Mouse (Mus musculus): ENCODE data around the gene Tuba1c. TPM values are rescaled to one million over a fixed set of nuclear protein-coding genes. Genes with fewer than 3 reads are reported as not detected.
A peak's percentile ranks its signal among the peaks of the same experiment; 100 is the strongest.
"Not testable (repeated sequence)": the region's sequence is repeated elsewhere in the genome, so short reads cannot be mapped to it uniquely, and the experiment has no call there.

Gene Tuba1c
- total RNA-seq, 2 experiments from 2014 or later: 200 to 217 TPM

DNA sequence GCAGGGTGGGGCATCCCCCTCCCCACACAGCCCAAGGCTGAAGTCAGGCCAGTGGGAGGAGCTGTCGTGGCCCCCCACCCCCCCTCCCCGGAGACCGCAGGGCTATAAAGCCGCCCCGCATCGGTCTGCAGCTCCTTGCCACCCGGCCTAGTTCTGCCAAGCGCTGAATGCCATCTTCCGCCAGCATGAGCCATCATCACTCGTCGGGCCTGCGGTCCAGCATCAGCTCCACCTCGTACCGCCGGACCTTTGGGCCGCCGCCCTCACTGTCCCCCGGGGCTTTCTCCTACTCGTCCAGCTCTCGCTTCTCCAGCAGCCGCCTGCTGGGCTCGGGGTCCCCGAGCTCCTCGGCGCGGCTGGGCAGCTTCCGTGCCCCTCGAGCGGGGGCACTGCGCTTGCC is 25.3 kb downstream of the Tuba1c start, which contains the start of gene Prph:
Gene Prph (plus strand): TSS at position 135 of the 400 bp plus-strand sequence.
- DNase-seq (ENCODE audit: low spot score in 2 of 2): no peak

DNA sequence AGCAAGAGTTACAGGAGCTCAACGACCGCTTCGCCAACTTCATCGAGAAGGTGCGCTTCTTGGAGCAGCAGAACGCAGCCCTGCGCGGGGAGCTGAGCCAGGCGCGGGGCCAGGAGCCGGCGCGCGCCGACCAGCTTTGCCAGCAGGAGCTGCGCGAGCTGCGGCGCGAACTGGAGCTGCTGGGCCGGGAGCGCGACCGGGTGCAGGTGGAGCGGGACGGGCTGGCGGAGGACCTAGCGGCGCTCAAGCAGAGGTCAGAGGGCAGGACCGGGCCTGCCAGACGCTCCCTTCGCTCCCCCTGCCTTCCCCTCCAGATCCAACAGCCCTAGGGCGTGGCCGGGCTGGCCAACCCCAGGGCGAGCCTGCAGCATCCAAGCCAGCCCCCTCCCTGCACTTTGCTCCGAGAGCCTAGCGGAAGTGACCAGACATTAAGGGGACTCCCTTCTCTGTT is 25.8 kb downstream of the Tuba1c start:
- no peak for DNase-seq (ENCODE audit: low spot score in 2 of 2)

DNA sequence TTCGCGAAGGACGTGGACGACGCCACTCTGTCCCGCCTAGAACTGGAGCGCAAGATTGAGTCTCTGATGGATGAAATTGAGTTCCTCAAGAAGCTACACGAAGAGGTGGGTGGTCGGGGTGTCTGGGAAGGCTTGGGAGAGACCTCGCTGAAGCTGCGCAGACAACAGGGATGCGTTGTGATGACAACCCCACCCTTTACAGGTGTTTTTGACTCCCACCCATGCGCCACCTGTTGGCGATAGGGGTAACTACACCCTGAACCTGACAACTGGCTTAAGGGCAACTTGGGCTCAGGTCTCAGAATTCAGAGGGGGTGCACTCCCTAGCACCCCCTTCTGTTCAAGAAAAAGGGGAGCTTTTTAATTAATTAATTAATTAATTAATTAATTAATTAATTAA is 26.6 kb downstream of the Tuba1c start:
- DNase-seq (ENCODE audit: low spot score in 2 of 2): no peak

DNA sequence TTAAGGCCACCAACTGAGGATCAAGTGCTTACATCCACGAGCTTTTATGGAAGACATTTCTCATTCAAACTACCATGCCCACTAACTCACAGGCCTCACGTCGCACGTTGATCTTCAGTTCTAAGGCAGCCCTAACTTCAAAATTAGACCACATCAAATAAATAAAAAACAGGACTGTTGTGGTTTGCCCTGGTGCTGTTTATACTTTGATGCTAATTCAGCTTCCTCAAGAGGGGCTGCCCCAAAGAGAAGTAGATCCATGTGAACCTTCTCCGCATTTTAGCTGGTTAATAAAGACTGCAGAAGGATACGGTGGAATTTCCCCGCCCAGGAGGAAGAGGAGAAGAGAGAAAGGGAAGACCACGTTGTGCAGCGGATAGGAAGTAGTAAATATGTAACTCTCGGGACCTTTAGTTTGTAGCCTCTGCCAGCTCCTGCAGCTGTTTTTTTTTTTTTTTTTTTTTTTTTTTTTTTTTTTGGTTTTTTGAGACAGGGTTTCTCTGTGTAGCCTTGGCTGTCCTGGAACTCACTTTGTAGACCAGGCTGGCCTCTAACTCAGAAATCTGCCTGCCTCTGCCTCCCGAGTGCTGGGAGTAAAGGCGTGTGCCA is 36.0 kb downstream of the Tuba1c start:
- no peak for DNase-seq (ENCODE audit: low spot score in 2 of 2)

DNA sequence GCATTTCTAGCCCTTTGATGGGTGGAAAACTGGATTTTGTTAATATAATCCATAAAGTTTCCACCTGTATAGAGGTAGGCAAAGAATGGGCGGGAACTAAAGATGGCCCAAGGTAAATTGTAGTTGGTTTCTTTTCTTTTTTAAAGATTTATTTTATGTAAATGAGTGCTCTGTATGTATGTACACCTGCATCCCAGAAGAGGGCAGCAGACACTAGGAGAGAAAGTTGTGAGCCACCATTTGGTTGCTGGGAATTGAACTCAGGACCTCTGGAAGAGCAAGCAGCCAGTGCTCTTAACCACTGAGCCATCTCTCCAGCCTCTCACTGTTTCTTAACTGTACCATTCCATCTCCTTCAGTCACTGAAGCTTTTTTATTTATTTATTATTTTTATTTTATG is 42.3 kb downstream of the Tuba1c start:
- DNase-seq (ENCODE audit: low spot score in 2 of 2): no peak

DNA sequence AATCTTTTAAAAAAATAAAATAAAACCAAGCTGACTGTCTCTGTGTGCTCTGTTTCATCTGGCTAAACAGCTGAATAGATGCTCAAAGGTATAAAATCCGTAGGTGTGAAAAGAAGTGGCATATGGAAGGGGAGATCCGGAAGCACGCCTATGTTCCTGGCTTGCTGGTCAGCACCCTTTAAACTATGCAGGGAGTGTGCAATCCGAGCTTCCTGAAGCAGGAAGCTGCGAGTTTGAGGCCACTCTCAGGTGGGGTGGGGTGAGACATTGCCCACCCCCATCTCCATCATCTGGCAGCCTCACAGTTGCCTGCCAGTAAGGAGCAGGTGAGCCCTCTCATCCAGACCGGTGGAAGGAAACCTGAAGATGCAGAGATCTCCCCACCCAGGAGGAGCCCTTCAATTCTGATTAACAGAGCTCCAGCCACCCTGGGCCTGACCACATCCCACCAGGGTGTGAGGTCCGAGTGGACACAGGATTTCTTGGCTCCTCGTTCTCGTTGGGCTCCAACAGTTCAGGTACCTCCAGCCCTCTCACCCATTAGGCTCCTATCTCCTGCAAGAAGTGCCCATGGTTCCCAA is 44.4 kb downstream of the Tuba1c start, which contains the start of gene Troap:
Gene Troap (plus strand): TSS at position 557 of the 581 bp plus-strand sequence.
- no peak for DNase-seq (ENCODE audit: low spot score in 2 of 2)

DNA sequence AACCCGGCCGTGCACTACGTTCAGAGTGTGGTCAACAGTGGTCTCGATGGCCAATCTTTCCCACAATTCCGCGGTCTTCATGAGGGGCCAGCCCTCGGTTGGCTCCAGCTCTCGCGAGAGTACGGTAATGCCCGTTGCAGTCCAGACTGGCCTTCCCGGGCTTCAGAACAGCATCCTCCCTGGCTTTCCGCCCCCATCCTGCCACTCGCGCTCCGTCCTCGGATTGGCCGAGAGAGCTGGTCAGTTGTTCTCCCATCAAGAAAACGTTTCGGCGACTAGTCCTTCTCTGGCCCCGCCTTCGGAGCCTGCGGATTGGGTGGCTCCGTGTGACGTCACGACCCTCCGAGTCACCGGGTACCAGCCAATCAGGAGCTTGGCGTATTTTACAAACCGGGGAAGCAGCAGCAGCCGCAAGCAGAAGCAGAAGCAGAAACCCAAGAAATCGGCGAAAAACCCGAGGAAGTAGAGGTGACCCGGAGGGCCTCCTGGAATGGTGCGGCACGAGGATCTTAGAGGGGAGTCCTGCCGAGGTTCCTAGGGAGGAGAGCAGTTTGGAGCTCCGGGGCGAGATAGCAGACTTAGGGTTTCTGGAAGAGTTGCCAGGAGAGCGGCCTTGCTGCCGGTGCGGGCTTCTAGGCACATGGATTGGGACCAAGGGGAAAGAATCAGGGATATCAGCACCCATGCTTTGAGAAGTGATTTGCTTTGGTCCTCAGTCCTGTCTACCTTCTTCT is 45.1 kb downstream of the Tuba1c start:
- peak; percentile 91 to 97 for DNase-seq (ENCODE audit: low spot score in 2 of 2)

DNA sequence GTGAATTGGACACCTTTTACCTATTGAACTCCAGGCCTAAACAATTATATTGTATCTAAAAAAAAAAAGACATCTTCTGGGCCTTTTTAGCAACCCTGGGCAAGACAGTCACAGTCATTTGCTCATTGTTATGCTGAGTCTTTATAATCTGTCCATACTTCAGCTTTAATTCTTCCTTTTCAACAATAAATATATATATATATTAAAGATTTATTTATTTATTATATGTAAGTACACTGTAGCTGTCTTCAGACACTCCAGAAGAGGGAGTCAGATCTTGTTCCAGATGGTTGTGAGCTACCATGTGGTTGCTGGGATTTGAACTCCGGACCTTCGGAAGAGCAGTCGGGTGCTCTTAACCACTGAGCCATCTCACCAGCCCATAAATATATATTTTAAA is 46.3 kb downstream of the Tuba1c start:
- not testable (repeated sequence) for DNase-seq (ENCODE audit: low spot score in 2 of 2)

DNA sequence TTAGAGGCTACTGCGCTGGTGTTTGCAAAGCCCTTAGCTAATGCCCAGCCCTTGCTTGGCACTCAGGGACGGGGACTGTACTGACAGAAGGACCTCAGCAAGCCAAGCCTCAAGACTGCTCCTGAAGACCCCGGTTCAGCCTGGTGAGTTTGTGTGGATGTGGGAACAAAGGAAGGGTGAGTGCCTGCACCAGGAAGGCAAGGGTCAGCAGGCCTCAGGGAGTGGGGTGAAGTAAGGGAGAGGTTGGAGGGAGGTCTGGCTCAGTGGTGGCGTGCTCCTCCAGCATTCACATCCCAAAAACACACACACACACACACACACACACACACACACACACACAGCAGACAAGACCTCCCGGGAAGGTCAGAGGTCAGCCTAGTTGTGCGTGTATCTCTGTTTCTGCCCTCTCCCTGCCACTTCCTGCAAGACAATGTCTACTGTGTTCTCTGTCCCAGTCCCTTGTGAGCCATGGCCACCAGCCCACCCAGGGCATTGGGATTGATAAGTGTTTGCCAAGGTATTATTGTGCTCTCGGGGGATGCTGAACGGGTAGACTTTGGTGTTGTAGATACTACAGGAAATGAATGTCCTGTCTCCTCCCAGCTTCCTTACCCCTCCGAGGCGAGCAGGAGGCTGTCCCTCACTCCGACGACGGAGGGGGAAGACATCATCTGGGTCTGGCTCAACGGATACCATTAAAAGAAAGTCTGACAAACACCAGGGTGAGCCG is 48.7 kb downstream of the Tuba1c start:
- no peak for DNase-seq (ENCODE audit: low spot score in 2 of 2)

DNA sequence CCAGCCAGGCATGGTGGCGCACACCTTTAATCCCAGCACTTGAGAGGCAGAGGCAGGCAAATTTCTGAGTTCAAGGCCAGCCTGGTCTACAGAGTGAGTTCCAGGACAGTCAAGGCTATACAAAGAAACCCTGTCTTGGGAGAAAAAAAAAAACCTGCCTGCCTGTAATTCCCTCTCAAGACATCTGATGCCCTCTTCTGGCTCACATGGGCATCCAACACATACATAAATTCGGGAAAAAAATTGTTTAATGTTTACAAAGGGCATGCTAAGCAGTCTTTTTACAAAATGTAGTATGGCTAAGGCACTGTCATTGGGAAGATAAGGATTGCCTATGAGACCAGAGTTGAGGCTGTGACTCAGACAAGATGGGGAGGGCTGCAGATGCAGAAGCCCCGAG is 50.1 kb downstream of the Tuba1c start:
- no peak for DNase-seq (ENCODE audit: low spot score in 2 of 2)

DNA sequence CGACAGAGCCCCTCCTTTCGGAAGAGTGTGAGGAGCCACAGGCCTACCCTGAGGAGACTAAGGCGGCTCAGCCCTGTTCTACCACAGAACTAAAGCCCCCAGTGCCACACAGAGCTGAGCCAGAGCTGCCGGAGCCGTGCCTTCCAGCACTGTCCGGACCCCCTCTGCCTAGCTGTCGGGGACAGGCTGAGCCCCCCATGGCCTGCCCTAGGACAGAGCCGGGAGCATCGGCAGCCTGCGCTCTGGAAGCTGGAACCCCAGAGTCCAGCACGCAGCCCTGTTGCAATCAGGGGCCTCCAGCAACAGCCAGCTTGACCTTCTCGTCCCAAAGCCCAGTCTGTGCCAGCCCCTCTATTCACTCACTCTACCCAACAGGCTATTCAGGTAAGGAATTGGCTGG is 52.6 kb downstream of the Tuba1c start:
- DNase-seq (ENCODE audit: low spot score in 2 of 2): no peak

DNA sequence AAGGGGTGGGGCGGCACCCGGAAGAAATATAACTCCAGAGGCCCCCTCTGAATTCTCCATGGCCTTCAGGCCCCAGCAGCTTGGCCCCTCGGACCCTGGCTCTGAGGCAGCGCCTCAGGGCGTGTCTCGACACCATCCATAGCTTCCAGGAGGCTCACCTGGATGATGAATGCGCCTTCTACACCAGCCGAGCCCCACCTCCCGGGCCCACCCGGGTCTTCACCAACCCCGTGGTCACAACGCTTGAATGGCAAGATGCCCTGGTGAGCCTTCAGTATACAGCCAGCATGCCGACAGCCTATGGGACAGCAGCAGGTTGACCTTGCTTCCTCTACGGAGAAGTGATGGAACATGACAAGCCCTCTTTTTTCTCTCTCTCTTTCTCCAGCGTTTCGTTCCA is 53.1 kb downstream of the Tuba1c start:
- DNase-seq (ENCODE audit: low spot score in 2 of 2): no peak

DNA sequence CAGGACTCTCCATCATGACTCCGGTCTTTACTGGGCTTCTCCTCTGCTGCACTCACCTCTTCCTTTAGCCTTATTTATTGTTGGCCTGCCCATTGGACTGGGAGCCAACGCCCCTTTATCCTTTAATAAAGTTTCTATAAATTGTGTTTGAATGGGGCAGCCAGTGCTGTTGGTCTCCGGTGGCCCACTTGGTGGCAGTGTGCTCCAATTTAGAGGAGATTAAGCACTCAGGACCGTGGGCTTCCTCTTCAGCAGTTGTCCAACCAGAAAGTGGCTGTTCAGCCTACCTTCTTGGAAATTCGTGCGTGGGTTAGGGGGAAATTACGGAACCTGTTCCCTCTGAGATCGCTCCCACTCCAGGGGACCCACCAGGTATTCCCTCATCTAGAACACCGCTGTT is 53.6 kb downstream of the Tuba1c start:
- DNase-seq (ENCODE audit: low spot score in 2 of 2): no peak

DNA sequence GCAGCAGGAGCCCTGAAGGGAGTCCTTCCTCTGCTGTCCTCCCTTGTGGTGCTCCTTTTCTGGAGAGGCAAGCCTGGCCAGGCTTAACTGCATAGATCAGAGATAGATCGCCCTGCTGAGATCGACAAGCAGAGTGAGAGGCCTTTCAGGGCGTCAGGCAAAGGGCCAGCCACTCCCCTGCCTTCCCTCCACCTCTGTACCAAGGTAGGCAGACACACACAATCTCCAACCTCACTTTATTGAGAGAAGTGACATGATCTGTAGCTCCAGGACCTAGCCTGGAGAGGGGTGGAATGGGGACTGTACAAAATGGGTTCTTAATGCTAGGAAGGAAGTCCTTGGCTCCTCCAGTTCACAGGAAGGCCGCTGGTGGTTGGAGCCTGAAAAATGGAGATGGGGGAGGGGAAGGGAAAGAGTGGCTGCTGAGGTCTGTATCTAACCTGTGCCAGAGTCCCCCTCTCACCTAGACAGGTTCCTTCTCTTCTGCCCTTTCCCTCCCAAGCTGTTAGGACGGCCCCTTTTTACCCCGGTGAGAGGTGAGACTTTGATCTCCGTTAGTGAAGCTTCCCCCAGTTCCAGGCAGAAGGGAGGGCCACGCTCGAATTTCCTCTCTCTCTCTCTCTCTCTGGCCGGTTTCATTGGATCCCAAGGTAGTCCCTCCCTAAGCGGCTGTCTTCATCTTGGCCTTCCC is 54.3 kb downstream of the Tuba1c start:
- no peak for DNase-seq (ENCODE audit: low spot score in 2 of 2)

DNA sequence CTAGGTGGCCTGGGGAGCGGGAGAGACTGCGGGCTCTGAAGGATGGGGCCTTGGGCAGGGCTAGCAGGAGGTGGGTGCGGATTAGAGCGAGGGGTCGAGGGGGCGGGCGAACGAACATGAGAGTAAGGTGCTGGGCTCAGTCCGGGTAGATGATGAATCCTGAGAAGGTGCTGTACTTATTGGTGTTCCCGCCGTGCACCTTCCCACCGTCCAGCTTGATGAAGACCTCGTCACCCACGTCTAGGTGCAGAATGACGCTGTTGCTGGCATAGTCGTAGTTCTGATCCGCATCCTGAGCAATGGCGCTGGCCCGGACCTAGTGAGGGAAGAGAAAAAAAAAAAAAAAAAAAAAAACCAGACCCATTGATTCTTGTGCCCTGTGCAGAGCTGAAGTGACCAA is 54.9 kb downstream of the Tuba1c start:
- DNase-seq (ENCODE audit: low spot score in 2 of 2): no peak

DNA sequence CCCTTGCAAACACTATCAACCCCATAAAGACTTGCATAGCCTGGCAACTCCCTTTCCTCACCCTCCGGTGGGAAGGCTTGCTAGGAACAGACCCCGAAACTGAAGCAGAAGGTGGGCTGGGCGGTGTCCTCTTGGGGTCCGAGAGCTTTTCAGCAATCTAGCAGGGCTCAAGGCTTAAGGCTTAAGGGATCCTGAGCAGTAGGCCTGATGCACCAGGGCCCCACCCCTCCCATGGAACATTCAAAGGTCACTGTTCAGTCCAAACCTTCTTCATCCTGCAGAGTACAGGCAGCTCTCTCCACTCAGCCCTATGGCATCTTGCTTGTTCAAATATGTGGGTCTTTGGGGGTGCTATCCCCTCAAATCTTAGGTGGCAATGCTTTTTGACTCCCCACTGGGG is 56.3 kb downstream of the Tuba1c start:
- DNase-seq (ENCODE audit: low spot score in 2 of 2): no peak

DNA sequence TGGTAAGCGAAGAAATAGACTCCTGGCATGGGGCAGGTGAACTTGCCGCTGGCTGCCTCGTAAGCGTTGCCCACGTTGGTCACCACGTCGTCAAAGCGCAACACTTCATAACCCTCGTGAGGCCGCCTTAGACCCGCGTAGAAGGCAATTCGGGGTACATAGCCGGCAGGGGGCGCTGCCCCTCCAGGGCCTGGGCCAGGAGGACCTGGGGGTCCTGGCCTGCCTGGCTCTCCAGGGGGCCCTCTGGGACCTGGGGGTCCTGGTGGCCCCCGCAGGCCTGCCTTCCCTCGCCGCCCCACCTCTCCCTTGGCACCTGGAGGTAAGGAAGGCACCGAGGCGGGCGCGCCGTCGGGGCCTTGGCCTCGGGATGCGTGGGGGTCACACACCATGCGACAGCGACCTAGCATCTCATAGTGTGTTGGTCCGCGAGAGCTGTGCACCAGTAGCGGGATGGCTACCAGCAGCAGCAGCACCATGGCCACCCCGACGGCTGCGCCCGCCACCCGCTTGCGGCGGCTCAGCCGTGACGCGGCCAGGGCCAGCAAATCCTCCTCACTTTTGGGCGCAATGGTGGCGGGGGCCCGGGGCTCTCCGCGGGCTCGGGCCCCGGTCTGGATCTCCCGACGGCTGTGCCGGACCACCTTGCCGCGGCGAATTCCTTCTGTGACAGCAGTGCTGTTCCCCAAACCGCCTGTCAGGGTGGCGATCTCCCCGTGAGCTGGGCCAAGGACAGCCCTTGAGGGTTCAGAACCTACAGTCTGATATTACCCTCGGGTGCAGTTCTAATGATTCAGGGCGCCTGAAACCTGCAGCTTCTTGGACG is 57.8 kb downstream of the Tuba1c start, which contains the start of gene C1ql4:
Gene C1ql4 (minus strand): TSS at position 565 of the 823 bp plus-strand sequence.
- no peak for DNase-seq (ENCODE audit: low spot score in 2 of 2)

Data from adrenal gland, postnatal 4 days (tissue).